Mouse (Mus musculus) kidney, embryonic 16.5 days (tissue): ENCODE measurements around the gene Zscan20. TPM values are rescaled to one million over a fixed set of nuclear protein-coding genes. Genes with fewer than 3 reads are reported as not detected.
"Not testable (repeated sequence)": the region's sequence is repeated elsewhere in the genome, so short reads cannot be mapped to it uniquely, and the experiment has no call there.

Experiments used
- ATAC-seq: fragments of 200-750 bp; cut with Nextera tagmentation; 2 replicates; pipeline ENCODE4 v1.8.0; 2017; ENCODE audit warnings: moderate TSS enrichment; ENCODE audit not compliant: low FRiP score, low TSS enrichment
- H3K27ac ChIP-seq: fragments of 300-500 bp; sonication (generic); 2 replicates; pipeline ENCODE4 v1.5.1; 2014; ENCODE audit warnings: low read length
- H3K27me3 ChIP-seq: fragments of 300-500 bp; sonication (generic); 2 replicates; pipeline ENCODE4 v1.6.1; 2014; ENCODE audit warnings: low read length, control low read depth, mixed read lengths; ENCODE audit not compliant: insufficient read depth
- H3K36me3 ChIP-seq: fragments of 300-500 bp; sonication (generic); 2 replicates; pipeline ENCODE4 v1.6.1; 2014; ENCODE audit warnings: low read length, control low read depth, mixed read lengths; ENCODE audit not compliant: insufficient read depth
- H3K4me1 ChIP-seq: fragments of 300-500 bp; sonication (generic); 2 replicates; pipeline ENCODE4 v1.6.1; 2014; ENCODE audit warnings: low read length, control low read depth, mixed read lengths; ENCODE audit not compliant: insufficient read depth
- H3K4me2 ChIP-seq: fragments of 300-500 bp; sonication (generic); replicated peaks from 2 replicates; pipeline ENCODE4 v1.6.1; 2014; ENCODE audit warnings: low read depth, low read length
- H3K4me3 ChIP-seq: fragments of 300-500 bp; sonication (generic); 2 replicates; pipeline ENCODE4 v1.5.1; 2014; ENCODE audit warnings: mild to moderate bottlenecking, low read length
- H3K9ac ChIP-seq: fragments of 300-500 bp; sonication (generic); replicated peaks from 2 replicates; pipeline ENCODE4 v1.6.1; 2014; ENCODE audit warnings: low read length
- H3K9me3 ChIP-seq: fragments of 300-500 bp; sonication (generic); 2 replicates; pipeline ENCODE4 v1.6.1; 2016; ENCODE audit warnings: low read length, control low read depth
- WGBS: fragments of 180-500 bp; shearing (Covaris S2); extraction: QIAGEN DNeasy Blood & Tissue Kit; methylation state at CpG from one replicate; pipeline ENCODE4 v1.1.7; 2014; 5-methylcytosine and 5-hydroxymethylcytosine counted together
- polyA plus RNA-seq: library from polyadenylated mRNA; unstranded; fragments of >200 nt; fragmentation: Nextera tagmentation; extraction: Ambion mirVana; gene quantifications from 2 replicates; pipeline ENCODE4 v1.2.1, GENCODE M21; 2015

Gene Zscan20
- polyA plus RNA-seq, 1 experiment from 2014 or later: 4.8 TPM

DNA sequence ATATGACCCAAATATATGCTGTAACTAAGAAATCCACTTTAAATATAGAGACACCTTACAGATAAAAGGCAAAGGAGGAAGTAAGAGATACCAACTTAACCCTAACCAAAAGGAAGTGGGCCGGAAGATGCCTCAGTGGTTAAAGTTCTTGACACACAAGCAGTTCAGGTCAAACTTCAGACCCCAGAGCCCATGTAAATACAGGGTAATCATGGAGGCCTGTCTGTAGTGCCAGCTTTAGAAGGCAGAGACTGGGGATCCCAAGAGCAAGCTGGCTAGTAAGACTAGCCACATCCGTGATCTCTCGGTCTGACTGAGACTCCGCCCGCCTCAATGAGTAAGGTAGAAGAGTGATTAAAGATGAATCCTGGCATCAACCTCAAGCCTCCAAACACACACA is 15.8 kb downstream of the Zscan20 start:
- no peak for ATAC-seq
- H3K4me2 ChIP-seq: no peak overlapping the region

DNA sequence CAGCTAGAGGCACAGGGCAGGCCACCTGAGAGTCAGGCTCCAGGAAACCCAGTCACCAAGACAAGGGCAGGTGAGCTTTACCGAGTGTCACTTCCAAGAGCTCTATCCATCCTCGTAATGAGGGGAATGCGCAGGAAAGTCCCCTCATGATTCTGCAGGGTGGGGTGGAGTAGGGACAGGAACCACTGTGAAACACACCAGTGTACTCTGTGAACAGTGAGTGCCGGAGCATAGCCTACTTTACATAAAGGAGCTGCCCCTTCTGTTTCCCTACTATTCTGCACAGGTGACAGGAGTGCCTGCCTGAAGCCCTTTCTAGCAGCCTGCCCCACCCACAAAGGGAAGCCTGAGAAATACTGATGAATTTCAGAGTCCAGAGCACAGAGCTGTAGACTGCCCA is 16.6 kb downstream of the Zscan20 start:
- 99% methylated on average over 4 of the region's 4 CpGs for WGBS
- Histone ChIP-seq H3K4me2 (no peak overlapping the region), H3K4me3 (no peak overlapping the region), H3K36me3 (peaks cover 23% of the 10 kb centered on the region), H3K27me3 (no peaks in the 10 kb centered on the region), H3K27ac (no peak overlapping the region), H3K9me3 (no peaks in the 10 kb centered on the region), H3K9ac (no peak overlapping the region), H3K4me1 (no peaks in the 10 kb centered on the region)
- no peak for ATAC-seq

More for the DNA sequence above, 15.8 kb downstream of the Zscan20 start:
- Histone ChIP-seq H3K27ac (no peak overlapping the region), H3K9me3 (no peaks in the 10 kb centered on the region), H3K36me3 (peaks cover 18% of the 10 kb centered on the region), H3K9ac (no peak overlapping the region), H3K4me1 (no peaks in the 10 kb centered on the region), H3K4me3 (no peak overlapping the region), H3K27me3 (no peaks in the 10 kb centered on the region)
- 90% methylated on average over 5 of the region's 5 CpGs for WGBS

DNA sequence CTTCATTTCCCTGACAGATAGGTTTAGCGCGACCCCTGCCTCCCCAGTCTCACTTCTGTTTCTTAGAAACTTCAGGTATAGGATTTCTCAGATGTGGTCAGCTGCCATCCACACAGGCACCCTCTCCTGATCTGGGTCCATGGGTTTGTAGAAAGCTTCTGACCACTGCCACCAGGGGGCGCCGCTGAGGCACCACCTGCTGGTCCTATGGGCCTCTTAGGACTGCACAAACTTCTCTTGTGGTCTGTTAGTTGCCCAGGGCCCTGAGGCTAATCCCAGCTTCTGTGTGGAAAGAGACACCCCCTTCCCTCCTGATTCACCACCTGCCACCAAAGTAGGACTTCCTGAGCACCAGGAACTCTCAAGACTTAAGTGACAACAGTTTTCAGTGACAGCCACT is 30.7 kb downstream of the Zscan20 start:
- H3K36me3 ChIP-seq: peaks cover 45% of the 10 kb centered on the region
- 56% methylated on average over 4 of the region's 4 CpGs for WGBS
- no peak overlapping the region for H3K27ac ChIP-seq
- H3K4me2 ChIP-seq: no peak overlapping the region
- H3K4me3 ChIP-seq: no peak overlapping the region
- H3K9ac ChIP-seq: no peak overlapping the region
- peaks cover 35% of the 10 kb centered on the region for H3K9me3 ChIP-seq
- no peaks in the 10 kb centered on the region for H3K4me1 ChIP-seq
- H3K27me3 ChIP-seq: no peaks in the 10 kb centered on the region
- ATAC-seq: no peak

DNA sequence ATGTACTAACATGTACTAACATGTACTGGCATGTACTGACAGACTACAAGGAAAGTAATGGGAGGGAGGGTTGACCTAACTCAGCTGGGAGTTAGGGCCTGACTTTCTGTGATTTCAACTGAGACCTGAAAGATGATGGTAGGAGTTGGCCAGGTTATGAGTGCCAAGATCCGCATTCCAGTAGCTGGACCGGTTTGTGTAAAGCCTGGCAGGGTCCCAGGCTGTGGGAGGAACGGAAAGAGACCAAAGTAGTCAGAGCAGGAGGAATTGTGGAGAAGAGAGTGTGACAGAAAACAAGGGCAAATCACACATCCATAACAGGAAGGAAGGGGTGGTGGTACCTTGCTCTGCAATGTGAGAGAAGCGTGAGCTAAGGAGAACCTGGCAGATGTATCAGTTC is 34.1 kb downstream of the Zscan20 start:
- H3K27me3 ChIP-seq: no peaks in the 10 kb centered on the region
- H3K4me1 ChIP-seq: no peaks in the 10 kb centered on the region
- H3K9me3 ChIP-seq: peaks cover 6% of the 10 kb centered on the region
- H3K27ac ChIP-seq: no peak overlapping the region
- WGBS: 87% methylated on average over 4 of the region's 4 CpGs
- no peak for ATAC-seq
- no peak overlapping the region for H3K4me2 ChIP-seq
- H3K9ac ChIP-seq: no peak overlapping the region
- peaks cover 12% of the 10 kb centered on the region for H3K36me3 ChIP-seq
- H3K4me3 ChIP-seq: no peak overlapping the region

DNA sequence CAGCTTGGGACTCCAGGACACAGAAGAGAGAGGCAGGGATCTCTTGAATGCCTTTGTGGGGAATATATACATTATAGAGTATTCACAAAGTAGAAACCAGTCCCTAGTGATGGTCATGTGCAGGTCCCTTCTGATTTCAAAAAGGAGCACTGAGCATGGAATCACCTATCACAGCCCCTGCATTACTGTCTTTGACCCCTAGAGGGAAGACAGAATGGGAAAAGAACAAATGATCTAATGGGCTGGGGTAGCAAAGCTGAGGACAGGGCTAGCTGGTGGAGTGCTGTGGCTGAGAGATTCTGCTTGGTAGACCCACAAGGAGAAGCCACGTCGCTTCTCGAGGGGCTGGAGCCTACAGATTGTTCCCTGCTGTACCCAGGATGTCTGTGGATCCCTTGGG is 49.6 kb downstream of the Zscan20 start:
- 91% methylated on average over 3 of the region's 3 CpGs for WGBS
- Histone ChIP-seq H3K4me3 (no peak overlapping the region), H3K27ac (no peak overlapping the region), H3K27me3 (no peaks in the 10 kb centered on the region), H3K36me3 (no peaks in the 10 kb centered on the region), H3K9ac (no peak overlapping the region), H3K4me2 (no peak overlapping the region), H3K4me1 (no peaks in the 10 kb centered on the region), H3K9me3 (no peaks in the 10 kb centered on the region)
- no peak for ATAC-seq

DNA sequence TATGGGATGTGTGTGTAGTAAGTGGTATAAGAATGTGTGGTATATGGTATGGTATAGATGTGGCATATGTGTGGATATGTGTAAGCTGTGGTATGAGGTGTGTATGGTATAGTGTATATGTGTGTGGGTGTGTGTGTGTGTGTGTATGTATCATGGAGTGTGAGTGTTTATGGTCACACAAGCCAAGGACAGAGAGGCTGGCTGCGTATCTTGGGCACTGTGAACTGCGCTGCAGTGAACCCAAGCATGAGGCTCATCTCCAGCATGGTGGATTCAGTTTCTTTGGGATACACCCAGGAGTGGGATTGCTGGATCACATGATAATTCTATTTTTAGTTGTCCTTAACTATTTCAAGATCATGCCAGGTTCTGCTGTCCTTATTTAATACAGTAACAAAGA is 55.7 kb downstream of the Zscan20 start:
- Histone ChIP-seq H3K27ac (no peak overlapping the region), H3K9ac (no peak overlapping the region), H3K27me3 (no peaks in the 10 kb centered on the region), H3K4me2 (no peak overlapping the region), H3K9me3 (no peaks in the 10 kb centered on the region), H3K4me1 (no peaks in the 10 kb centered on the region), H3K4me3 (no peak overlapping the region), H3K36me3 (no peaks in the 10 kb centered on the region)
- no peak for ATAC-seq
- WGBS: 95% methylated on average over 2 of the region's 2 CpGs

DNA sequence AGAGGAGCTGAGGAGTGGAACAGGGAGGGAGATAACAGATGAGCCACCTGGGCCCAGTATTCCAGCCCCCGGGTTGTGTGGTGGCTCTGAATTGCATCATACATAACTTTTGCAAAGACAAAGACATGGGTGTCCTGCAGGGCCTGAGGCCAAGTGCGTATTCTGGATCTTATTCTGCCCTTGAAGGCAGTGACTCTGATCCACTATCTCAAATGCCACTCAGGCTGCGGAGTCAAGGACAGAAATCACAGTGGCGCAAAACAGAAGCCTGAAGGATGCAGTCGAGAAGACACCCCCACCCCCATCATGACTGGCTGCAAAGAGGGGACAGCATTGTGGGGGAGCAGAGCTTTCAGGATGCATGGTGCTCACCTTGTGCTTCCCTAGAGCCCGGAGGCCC is 59.1 kb downstream of the Zscan20 start:
- WGBS: 86% methylated on average over 6 of the region's 6 CpGs
- no peaks in the 10 kb centered on the region for H3K4me1 ChIP-seq
- ATAC-seq: no peak
- H3K36me3 ChIP-seq: no peaks in the 10 kb centered on the region
- H3K9ac ChIP-seq: no peak overlapping the region
- no peak overlapping the region for H3K4me3 ChIP-seq
- no peaks in the 10 kb centered on the region for H3K9me3 ChIP-seq
- H3K27me3 ChIP-seq: no peaks in the 10 kb centered on the region
- no peak overlapping the region for H3K4me2 ChIP-seq
- no peak overlapping the region for H3K27ac ChIP-seq

DNA sequence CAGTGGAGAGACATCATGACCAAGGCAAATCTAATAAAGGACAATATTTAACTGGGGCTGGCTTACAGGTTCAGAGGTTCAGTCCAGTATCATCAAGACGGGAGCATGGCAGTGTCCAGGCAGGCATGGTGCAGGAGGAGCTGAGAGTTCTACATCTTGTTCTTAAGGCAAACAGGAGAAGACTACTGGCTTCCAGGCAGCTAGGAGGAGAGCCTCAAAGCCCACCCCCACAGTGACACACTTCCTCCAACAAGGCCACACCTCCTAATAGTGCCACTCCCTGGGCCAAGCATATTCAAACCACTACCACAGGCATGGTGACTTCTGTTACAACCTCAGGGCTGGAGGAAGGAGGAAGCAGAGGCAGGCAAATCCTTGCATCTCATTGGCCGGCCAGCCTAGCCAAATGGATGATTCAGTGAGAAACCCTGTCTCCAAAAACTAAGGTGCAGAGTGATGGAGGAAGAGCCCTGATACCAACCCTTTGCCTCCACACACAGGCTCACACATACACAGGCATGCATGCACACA is 65.9 kb downstream of the Zscan20 start:
- not testable (repeated sequence) for H3K4me3 ChIP-seq, H3K9ac ChIP-seq, H3K4me2 ChIP-seq, H3K27ac ChIP-seq, H3K4me1 ChIP-seq, ATAC-seq, H3K9me3 ChIP-seq, H3K27me3 ChIP-seq, H3K36me3 ChIP-seq
- 86% methylated on average over 2 of the region's 2 CpGs for WGBS

DNA sequence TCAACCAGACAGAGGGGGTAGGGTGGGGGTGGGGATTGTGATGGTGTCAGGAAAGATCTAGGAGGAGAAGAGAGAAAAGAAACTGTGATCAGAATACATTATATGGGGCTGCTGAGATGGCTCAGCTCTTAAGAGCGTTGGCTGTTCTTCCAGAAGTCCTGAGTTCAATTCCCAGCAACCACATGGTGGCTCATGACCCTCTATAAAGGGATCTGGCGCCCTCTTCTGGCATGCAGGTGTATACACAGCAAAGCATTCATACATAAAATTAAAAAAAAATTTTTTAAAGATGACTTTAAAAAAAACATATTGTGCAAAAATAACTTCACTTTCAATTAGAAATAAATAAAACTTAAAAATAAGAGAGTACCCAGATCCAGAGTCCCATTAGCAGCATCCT is 66.5 kb downstream of the Zscan20 start:
- Histone ChIP-seq H3K27me3 (no peaks in the 10 kb centered on the region), H3K27ac (no peak overlapping the region), H3K4me2 (no peak overlapping the region), H3K9me3 (no peaks in the 10 kb centered on the region), H3K4me3 (no peak overlapping the region), H3K36me3 (no peaks in the 10 kb centered on the region), H3K4me1 (no peaks in the 10 kb centered on the region), H3K9ac (no peak overlapping the region)
- 32% methylated on average over 2 of the region's 2 CpGs for WGBS
- ATAC-seq: no peak
